Mouse (Mus musculus) intestine, postnatal 0 days (tissue): ENCODE data around the gene Fgfr2. TPM values are rescaled to one million over a fixed set of nuclear protein-coding genes. Genes with fewer than 3 reads are reported as not detected.

Source experiments
- ATAC-seq: fragments of 200-750 bp; cut with Nextera tagmentation; 2 replicates; pipeline ENCODE4 v1.8.0; 2017; ENCODE audit warnings: mild to moderate bottlenecking, moderate TSS enrichment, moderate library complexity
- H3K27ac ChIP-seq: fragments of 300-500 bp; sonication (generic); 2 replicates; pipeline ENCODE4 v1.5.1; 2014; ENCODE audit warnings: mild to moderate bottlenecking, low read depth, low read length, moderate library complexity
- H3K27me3 ChIP-seq: fragments of 300-500 bp; sonication (generic); replicated peaks from 2 replicates; pipeline ENCODE4 v1.6.1; 2014; ENCODE audit warnings: low read length, mixed read lengths; ENCODE audit not compliant: control insufficient read depth, insufficient read depth
- H3K36me3 ChIP-seq: fragments of 300-500 bp; sonication (generic); 2 replicates; pipeline ENCODE4 v1.6.1; 2014; ENCODE audit warnings: mild to moderate bottlenecking, moderate library complexity; ENCODE audit not compliant: control insufficient read depth, insufficient read depth
- H3K4me1 ChIP-seq: fragments of 300-500 bp; sonication (generic); replicated peaks from 2 replicates; pipeline ENCODE4 v1.6.1; 2014; ENCODE audit warnings: antibody characterized with exemption, low read length, mixed read lengths; ENCODE audit not compliant: control insufficient read depth, insufficient read depth
- H3K4me2 ChIP-seq: fragments of 300-500 bp; sonication (generic); replicated peaks from 2 replicates; pipeline ENCODE4 v1.6.1; 2014; ENCODE audit warnings: low read depth, mild to moderate bottlenecking, moderate library complexity
- H3K4me3 ChIP-seq: fragments of 300-500 bp; sonication (generic); 2 replicates; pipeline ENCODE4 v1.5.1; 2014; ENCODE audit warnings: low read depth, low read length
- H3K9ac ChIP-seq: fragments of 300-500 bp; sonication (generic); 2 replicates; pipeline ENCODE4 v1.6.1; 2014; ENCODE audit warnings: mild to moderate bottlenecking, low read depth, low read length
- H3K9me3 ChIP-seq: fragments of 300-500 bp; sonication (generic); 2 replicates; pipeline ENCODE4 v1.6.1; 2016; ENCODE audit warnings: mixed run types; ENCODE audit not compliant: control insufficient read depth
- CTCF ChIP-seq: sonication (generic); IDR thresholded peaks from 2 replicates; pipeline ENCODE4 v1.5.1; 2016; ENCODE audit warnings: low read depth, mild to moderate bottlenecking, control low read depth, antibody characterized with exemption, moderate library complexity
- WGBS: fragments of 180-500 bp; shearing (Covaris S2); extraction: QIAGEN DNeasy Blood & Tissue Kit; methylation state at CpG from one replicate; pipeline ENCODE4 v1.1.7; 2014; 5-methylcytosine and 5-hydroxymethylcytosine counted together
- polyA plus RNA-seq: library from polyadenylated mRNA; unstranded; fragments of >200 nt; fragmentation: Nextera tagmentation; extraction: Ambion mirVana; gene quantifications from 2 replicates; pipeline ENCODE4 v1.2.1, GENCODE M21; 2015

The Fgfr2 gene
- polyA plus RNA-seq, 1 experiment from 2014 or later, result 29.5 TPM

GRCm38 (mm10) chr7:130793671-130794070 is 2329.5 kb downstream of the Fgfr2 start:
- ATAC-seq, result no peak
- TF ChIP-seq CTCF, result no peak
- Histone ChIP-seq H3K4me2 (no peak overlapping the region), H3K27me3 (0 out of 2 replicates have a peak, but pooled peaks cover 2% of the 10 kb centered on the region), H3K4me1 (no peaks in the 10 kb centered on the region), H3K4me3 (no peak overlapping the region), H3K9ac (no peak overlapping the region), H3K27ac (no peak overlapping the region), H3K9me3 (no peaks in the 10 kb centered on the region), H3K36me3 (no peaks in the 10 kb centered on the region)
- WGBS, result 85% methylated on average over 9 of the region's 9 CpGs

- Histone ChIP-seq H3K27me3 (no peaks in the 10 kb centered on the region), H3K36me3 (no peaks in the 10 kb centered on the region), H3K4me3 (no peak overlapping the region), H3K27ac (no peak overlapping the region), H3K9me3 (no peaks in the 10 kb centered on the region), H3K9ac (no peak overlapping the region), H3K4me1 (no peaks in the 10 kb centered on the region), H3K4me2 (no peak overlapping the region)
- TF ChIP-seq CTCF, result no peak
- no peak for ATAC-seq
- WGBS, result 75% methylated on average over 7 of the region's 7 CpGs
Observed at GRCm38 (mm10) chr7:130789456-130789855, 2333.7 kb downstream of the Fgfr2 start.

- no peak overlapping the region for H3K27ac ChIP-seq
- no peak for TF ChIP-seq CTCF
- no peaks in the 10 kb centered on the region for H3K9me3 ChIP-seq
- no peaks in the 10 kb centered on the region for H3K36me3 ChIP-seq
- H3K27me3 ChIP-seq, result no peaks in the 10 kb centered on the region
- ATAC-seq, result no peak
- no peak overlapping the region for H3K9ac ChIP-seq
- H3K4me2 ChIP-seq, result no peak overlapping the region
- 88% methylated on average over 3 of the region's 3 CpGs for WGBS
- no peaks in the 10 kb centered on the region for H3K4me1 ChIP-seq
- no peak overlapping the region for H3K4me3 ChIP-seq
Observed at GRCm38 (mm10) chr7:130788950-130789349, 2334.2 kb downstream of the Fgfr2 start.

DNA sequence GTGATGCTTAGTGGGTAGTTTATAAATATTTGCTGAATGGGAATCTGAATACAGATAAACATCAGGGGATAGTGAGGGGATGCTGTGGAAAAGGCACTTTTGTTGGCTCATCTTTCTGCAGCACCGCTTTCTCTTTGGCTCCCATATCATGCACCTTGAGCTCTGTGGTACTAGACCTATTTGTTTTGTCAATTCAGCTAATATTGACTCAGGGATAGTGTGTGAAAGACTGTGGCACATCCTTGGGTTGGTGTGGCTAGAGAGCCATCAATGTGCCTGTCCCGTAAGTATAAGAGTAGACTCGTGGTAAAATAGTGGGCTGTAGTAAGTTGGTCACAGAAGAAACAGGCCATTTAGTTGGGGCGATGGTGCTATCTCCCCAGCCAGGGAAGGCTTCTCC is 2335.6 kb downstream of the Fgfr2 start:
- H3K4me2 ChIP-seq, result no peak overlapping the region
- H3K36me3 ChIP-seq, result no peaks in the 10 kb centered on the region
- H3K4me3 ChIP-seq, result no peak overlapping the region
- WGBS, result 82% methylated on average over 4 of the region's 4 CpGs
- ATAC-seq, result no peak
- no peaks in the 10 kb centered on the region for H3K4me1 ChIP-seq
- no peak overlapping the region for H3K27ac ChIP-seq
- no peak for TF ChIP-seq CTCF
- no peaks in the 10 kb centered on the region for H3K27me3 ChIP-seq
- no peak overlapping the region for H3K9ac ChIP-seq
- no peaks in the 10 kb centered on the region for H3K9me3 ChIP-seq

DNA sequence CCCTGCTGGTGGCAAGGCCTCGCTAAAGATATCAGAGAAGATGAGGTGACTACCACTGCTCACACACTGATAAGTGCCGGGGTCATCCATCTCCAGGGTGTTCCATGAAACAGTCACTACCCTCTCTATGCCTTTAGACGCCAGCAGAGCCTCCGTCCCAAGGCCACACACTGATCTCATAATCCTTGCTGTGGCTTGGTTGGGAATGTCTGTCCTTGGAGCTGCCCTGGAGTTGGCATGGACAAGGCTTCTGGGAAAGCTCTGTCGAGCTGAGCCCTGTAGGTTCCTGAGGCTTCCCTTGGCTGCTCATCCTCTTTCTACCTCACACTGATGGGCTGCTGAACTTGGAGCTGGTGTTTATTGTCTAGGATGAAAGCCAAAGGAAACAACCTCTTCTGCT is 2336.4 kb downstream of the Fgfr2 start:
- H3K27ac ChIP-seq, result no peak overlapping the region
- no peak overlapping the region for H3K4me2 ChIP-seq
- no peaks in the 10 kb centered on the region for H3K36me3 ChIP-seq
- no peaks in the 10 kb centered on the region for H3K9me3 ChIP-seq
- TF ChIP-seq CTCF, result no peak
- no peaks in the 10 kb centered on the region for H3K4me1 ChIP-seq
- H3K4me3 ChIP-seq, result no peak overlapping the region
- H3K9ac ChIP-seq, result no peak overlapping the region
- no peaks in the 10 kb centered on the region for H3K27me3 ChIP-seq
- no peak for ATAC-seq
- 75% methylated on average over 5 of the region's 5 CpGs for WGBS

DNA sequence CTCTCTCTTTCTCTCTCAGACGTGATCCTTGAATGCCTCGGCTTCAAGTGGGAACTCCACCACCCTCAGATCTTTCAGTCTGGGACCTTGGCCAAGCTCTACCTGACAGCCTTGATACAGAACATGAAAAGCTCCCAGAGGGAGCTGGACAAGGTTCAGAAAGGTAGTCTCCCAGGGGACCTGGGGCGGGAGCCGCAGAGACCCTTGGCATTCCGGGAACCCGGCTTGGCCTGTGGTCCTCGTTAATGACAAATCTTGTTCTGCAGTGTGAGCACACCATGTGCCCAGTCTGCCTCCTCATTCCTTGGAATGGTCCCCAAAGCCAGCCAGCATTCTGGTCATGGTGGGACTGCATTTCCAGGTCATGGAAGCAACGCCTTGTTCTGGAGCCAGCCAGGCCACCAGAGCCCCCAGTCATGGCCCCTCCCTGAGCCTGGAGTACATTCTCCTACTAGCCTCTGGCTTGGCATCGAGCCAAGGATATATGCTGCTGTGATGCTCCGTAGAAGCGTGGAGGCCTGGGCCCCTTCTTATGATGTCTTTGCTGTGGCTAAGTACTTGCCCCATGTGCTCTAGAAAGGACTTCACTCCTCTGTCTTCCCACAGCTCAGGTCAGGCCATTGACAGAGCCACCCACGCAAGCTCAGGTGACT is 2337.1 kb downstream of the Fgfr2 start:
- Histone ChIP-seq H3K9ac (no peak overlapping the region), H3K27me3 (no peaks in the 10 kb centered on the region), H3K4me1 (no peaks in the 10 kb centered on the region), H3K9me3 (no peaks in the 10 kb centered on the region), H3K4me2 (no peak overlapping the region), H3K27ac (no peak overlapping the region), H3K4me3 (no peak overlapping the region), H3K36me3 (no peaks in the 10 kb centered on the region)
- 67% methylated on average over 12 of the region's 12 CpGs for WGBS
- no peak for ATAC-seq
- no peak for TF ChIP-seq CTCF
